Mouse (Mus musculus) ES-E14 (cell line): ENCODE measurements around the gene Hist2h4. TPM values are rescaled to one million over a fixed set of nuclear protein-coding genes. Genes with fewer than 3 reads are reported as not detected.
"Not testable (repeated sequence)": the region's sequence is repeated elsewhere in the genome, so short reads cannot be mapped to it uniquely, and the experiment has no call there.

Experiments used
- DNase-seq: peaks from one replicate; pipeline ENCODE4 v3.0.0-alpha.2; 2013; ENCODE audit warnings: low read depth, low spot score
- H3K27ac ChIP-seq: 2 replicates; pipeline ENCODE4 v1.5.1; 2012; ENCODE audit warnings: low read depth, mild to moderate bottlenecking, low read length, moderate library complexity, mixed read lengths; ENCODE audit not compliant: poor library complexity, insufficient read depth, severe bottlenecking
- H3K36me3 ChIP-seq: 2 replicates; pipeline ENCODE4 v1.6.1; 2012; ENCODE audit warnings: mild to moderate bottlenecking, low read length, moderate library complexity, mixed read lengths; ENCODE audit not compliant: control insufficient read depth, poor library complexity, insufficient read depth, severe bottlenecking
- H3K4me1 ChIP-seq, 2 experiments: fragments of 150-350 bp in 1 of 2; sonication (generic) in 1 of 2; 2 replicates each; pipeline ENCODE4 v1.6.1; 2012; ENCODE audit warnings: low read length in 2 of 2, mild to moderate bottlenecking in 1 of 2, mixed read lengths in 1 of 2; ENCODE audit not compliant: control insufficient read depth in 2 of 2, insufficient read depth in 2 of 2, poor library complexity in 1 of 2
- H3K4me3 ChIP-seq, 2 experiments: fragments of 150-350 bp in 1 of 2; sonication (generic) in 1 of 2; 2 replicates each; pipeline ENCODE4 v1.5.1; 2012; ENCODE audit warnings: low read length in 2 of 2, low read depth in 1 of 2, mild to moderate bottlenecking in 1 of 2, mixed read lengths in 1 of 2; ENCODE audit not compliant: insufficient read depth in 1 of 2, poor library complexity in 1 of 2, severe bottlenecking in 1 of 2
- H3K9ac ChIP-seq: 2 replicates; pipeline ENCODE4 v1.6.1; 2012; ENCODE audit warnings: low read depth, mild to moderate bottlenecking, low read length, mixed read lengths; ENCODE audit not compliant: poor library complexity, insufficient read depth, severe bottlenecking
- H3K9me3 ChIP-seq: fragments of 150-350 bp; sonication (generic); 2 replicates; pipeline ENCODE4 v1.6.1; 2012; ENCODE audit warnings: low read depth, mild to moderate bottlenecking, low read length; ENCODE audit not compliant: control insufficient read depth, insufficient read depth
- CHD2 ChIP-seq: IDR thresholded peaks from 2 replicates; pipeline ENCODE4 v1.6.1; 2014; ENCODE audit warnings: mild to moderate bottlenecking, low read depth, low read length, inconsistent platforms
- HCFC1 ChIP-seq: IDR thresholded peaks from 2 replicates; pipeline ENCODE4 v1.6.1; 2012; ENCODE audit warnings: low read length, inconsistent platforms, borderline replicate concordance; ENCODE audit not compliant: insufficient read depth
- MAFK ChIP-seq: IDR thresholded peaks from 2 replicates; pipeline ENCODE4 v1.6.1; 2014; ENCODE audit warnings: mild to moderate bottlenecking, low read depth, low read length, inconsistent platforms; ENCODE audit not compliant: insufficient read depth
- ZC3H11A ChIP-seq: IDR thresholded peaks from 2 replicates; pipeline ENCODE4 v1.6.1; 2012; ENCODE audit warnings: low read depth, mild to moderate bottlenecking, inconsistent platforms, low read length, borderline replicate concordance
- ZNF384 ChIP-seq: IDR thresholded peaks from 2 replicates; pipeline ENCODE4 v1.6.1; 2012; ENCODE audit warnings: low read depth, low read length, inconsistent platforms
- in situ Hi-C, 2 experiments: fragments of 600-800 bp; cut with MboI; formaldehyde crosslinking; loops; one replicate each; pipeline ENCODE4 v1.15.1; 2025; ENCODE audit warnings: low sequenced_read_pairs in 2 of 2, inconsistent platforms in 1 of 2; ENCODE audit not compliant: unreplicated experiment in 2 of 2
- total RNA-seq: library from RNA; depleted of rRNA; stranded (reverse); fragments of 300-350 nt; gene quantifications from 2 replicates; pipeline ENCODE4 v1.2.3, GENCODE M21; 2012

Gene Hist2h4
- total RNA-seq, 1 experiment: 46.0 TPM

DNA sequence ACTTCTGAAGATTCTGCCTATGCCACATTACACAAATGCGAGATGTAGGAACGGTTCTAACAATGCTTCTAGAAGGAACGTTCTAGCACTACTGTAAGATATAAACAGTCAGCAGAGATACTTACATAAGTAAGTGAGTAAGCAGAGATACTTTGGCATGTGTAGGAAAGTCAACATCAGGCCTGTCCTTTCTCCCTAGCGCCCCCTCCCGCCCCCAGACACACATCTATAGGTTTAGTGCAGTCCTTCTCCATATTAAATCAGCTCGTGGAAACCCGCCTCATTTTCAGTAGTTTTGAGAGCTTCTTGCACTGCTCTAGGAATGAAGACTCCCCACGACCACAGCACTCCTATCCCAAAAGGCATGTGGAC lies 14.3 kb upstream of the Hist2h4 start:
- in situ Hi-C loops: no loop called here
- H3K27ac ChIP-seq: no peak overlapping the region
- DNase-seq: peak; percentile 39

DNA sequence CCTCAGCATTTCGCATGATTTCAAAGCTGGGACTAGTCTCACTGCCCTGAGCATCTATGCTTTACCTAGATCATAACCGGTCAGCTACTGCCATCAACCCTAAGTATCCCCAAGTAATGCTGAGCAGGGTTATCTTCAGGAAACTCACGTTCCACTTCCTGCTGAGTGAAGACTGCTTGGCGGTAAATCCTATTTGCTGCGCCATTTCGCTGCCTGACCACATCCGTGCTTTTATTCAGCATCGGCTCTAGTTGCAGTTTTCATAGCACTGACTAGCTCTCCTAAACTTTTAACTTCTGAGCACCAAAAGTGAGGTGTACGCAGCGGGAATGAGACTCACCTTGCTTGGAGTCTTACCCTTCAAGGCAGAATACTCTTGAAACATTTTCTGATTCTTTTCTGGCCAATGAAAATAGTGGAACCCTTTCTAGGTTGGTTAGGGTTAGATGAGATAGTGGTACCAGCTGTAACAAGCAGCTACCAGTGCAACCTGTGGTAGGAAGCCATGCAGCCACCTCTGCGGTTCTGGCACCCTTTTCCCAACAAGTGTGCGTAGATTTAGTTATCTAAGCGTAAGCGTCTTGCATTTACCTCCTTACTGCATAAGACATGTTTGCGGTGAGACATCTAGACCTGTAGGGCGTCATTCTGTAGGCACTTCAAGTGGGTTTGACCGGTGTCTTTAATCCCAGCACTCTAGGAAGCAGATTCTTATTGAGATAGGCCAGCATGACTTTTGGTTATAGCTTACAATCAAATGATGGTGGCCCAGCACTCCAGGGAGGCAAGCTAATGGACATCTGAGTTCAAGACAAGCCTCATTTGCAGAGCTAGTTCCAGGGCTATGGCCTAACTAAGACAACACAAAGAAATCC lies 10.7 kb upstream of the Hist2h4 start:
- Histone ChIP-seq H3K9me3 (no peaks in the 10 kb centered on the region), H3K27ac (peak overlapping the region; percentile 64; the same call in 1 of the 2 replicates), H3K9ac (peak overlapping the region; percentile 68), H3K36me3 (no peaks in the 10 kb centered on the region), H3K4me3 (peak overlapping the region; percentile 70 to 73), H3K4me1 (peaks cover 0 to 3% of the 10 kb centered on the region in 2 experiments; a peak in 2 of 4 replicates)
- no peak for DNase-seq
- in situ Hi-C loops: no loop called here
- peak; percentile 16; the same call in 1 of the 2 replicates for TF ChIP-seq CHD2
- TF ChIP-seq ZC3H11A: no peak

More for the DNA sequence above, 14.3 kb upstream of the Hist2h4 start:
- TF ChIP-seq ZC3H11A (peak; percentile 26; the same call in 1 of the 2 replicates), ZNF384 (no peak), CHD2 (no peak), HCFC1 (no peak), MAFK (no peak)
- peaks cover 0 to 2% of the 10 kb centered on the region in 2 experiments; a peak in 2 of 4 replicates for H3K4me1 ChIP-seq
- H3K9me3 ChIP-seq: no peaks in the 10 kb centered on the region
- no peaks in the 10 kb centered on the region for H3K36me3 ChIP-seq
- H3K4me3 ChIP-seq: peak overlapping the region; percentile 71 to 80
- peak overlapping the region; percentile 83 for H3K9ac ChIP-seq

DNA sequence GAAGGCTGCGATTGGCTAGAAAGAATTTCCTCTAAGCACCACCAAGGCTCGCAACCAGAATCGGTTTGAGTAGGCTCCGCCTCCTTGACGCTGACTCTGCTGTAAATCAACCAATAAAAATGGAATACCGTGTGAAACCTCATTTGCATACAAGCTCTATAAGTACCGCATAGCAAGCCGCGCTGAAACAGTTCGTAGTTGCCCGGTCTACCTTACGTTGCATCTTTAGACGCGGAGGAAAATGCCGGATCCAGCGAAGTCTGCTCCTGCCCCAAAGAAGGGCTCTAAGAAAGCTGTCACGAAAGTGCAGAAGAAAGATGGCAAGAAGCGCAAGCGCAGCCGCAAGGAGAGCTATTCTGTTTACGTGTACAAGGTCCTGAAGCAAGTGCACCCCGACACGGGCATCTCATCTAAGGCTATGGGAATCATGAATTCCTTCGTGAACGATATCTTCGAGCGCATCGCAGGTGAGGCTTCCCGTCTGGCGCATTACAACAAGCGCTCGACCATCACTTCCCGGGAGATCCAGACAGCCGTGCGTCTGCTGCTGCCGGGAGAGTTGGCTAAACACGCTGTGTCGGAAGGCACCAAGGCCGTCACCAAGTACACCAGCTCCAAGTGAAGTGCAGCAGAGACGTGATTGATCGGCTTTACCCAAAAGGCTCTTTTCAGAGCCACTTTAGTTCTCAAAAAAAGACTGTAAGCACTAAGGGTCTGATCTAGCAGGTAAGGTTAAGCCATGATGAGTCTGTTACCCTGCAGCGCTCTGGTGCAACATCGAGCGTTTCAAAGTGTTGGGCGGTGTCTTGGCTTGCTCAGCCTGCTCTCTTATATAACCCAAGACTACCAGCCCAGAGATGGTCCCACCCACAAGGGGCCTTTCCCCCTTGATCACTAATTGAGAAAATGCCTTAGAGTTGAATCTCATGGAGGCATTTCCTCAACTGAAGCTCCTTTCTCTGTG lies 6.7 kb upstream of the Hist2h4 start, which contains the start of gene Hist2h2bb:
Hist2h2bb (plus strand) TSS at position 242 of the 964 bp plus-strand sequence.
- H3K27ac ChIP-seq: peak within 1 kb of the TSS; percentile 89
- no peaks in the 10 kb centered on the region for H3K36me3 ChIP-seq
- in situ Hi-C loops: no loop called here
- peak within 1 kb of the TSS; percentile 84 for H3K9ac ChIP-seq
- DNase-seq: peak; percentile 95
- peak within 1 kb of the TSS; percentile 61 to 81 for H3K4me3 ChIP-seq
- H3K4me1 ChIP-seq: peaks cover 3 to 5% of the 10 kb centered on the region in 2 experiments; a peak in 3 of 4 replicates
- no peaks in the 10 kb centered on the region for H3K9me3 ChIP-seq
- TF ChIP-seq CHD2: no peak; the same call in 1 of the 2 replicates
- no peak for TF ChIP-seq ZNF384
- TF ChIP-seq MAFK: peak; percentile 82
- peak; percentile 54; the same call in 1 of the 2 replicates for TF ChIP-seq HCFC1

- in situ Hi-C loops: not testable (repeated sequence)
Measured at GRCm38 (mm10) chr3:96268776-96269378, 5.8 kb upstream of the Hist2h4 start.

More at GRCm38 (mm10) chr3:96268776-96269378, 5.8 kb upstream of the Hist2h4 start:
- Histone ChIP-seq H3K9ac (peak overlapping the region; percentile 76), H3K27ac (peak overlapping the region; percentile 74), H3K4me3 (peak overlapping the region; percentile 61 to 62)
- DNase-seq, H3K9me3 ChIP-seq, H3K4me1 ChIP-seq, H3K36me3 ChIP-seq: not testable (repeated sequence)
